Mouse (Mus musculus) megakaryocyte progenitor cell, adult 5-6 weeks (primary cell): ENCODE measurements at regions not wholly inside any gene's neighbourhood (a gene's known extent, or its start where the extent isn't known, plus 50 kb on each side); places are given as distances from the start of the nearest gene placed in this dataset.
"Not testable (repeated sequence)": the region's sequence is repeated elsewhere in the genome, so short reads cannot be mapped to it uniquely, and the experiment has no call there.

Experiments
- ATAC-seq: replicated peaks from 2 replicates; pipeline ENCODE4 v1.8.0; 2016; ENCODE audit warnings: mild to moderate bottlenecking, moderate TSS enrichment, inconsistent platforms; ENCODE audit not compliant: poor library complexity

DNA sequence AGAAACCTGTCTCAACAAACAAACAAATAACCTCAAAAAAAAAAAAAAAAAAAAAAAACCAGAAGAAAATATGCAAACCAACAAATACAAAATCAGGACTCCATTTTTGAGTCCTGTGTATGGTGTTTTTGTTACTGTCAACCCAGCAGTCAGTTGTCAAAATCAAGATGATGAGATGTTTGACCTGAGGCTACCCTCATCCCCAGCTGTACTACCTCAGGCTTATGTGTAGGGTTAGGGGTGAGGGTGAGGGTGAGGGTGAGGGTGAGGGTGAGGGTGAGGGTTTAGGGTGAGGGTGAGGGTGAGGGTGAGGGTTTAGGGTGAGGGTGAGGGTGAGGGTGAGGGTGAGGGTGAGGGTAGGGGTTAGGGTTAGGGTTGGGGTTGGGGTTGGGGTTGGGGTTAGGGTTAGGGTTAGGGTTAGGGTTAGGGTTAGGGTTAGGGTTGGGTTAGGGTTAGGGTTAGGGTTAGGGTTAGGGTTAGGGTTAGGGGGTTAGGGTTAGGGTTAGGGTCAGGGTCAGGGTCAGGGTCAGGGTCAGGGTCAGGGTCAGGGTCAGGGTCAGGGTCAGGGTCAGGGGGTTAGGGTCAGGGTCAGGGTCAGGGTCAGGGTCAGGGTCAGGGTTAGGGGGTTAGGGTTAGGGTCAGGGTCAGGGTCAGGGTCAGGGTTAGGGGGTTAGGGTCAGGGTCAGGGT is 97.0 kb upstream of the Vmn2r87 start:
- ATAC-seq, result peak; percentile 61

DNA sequence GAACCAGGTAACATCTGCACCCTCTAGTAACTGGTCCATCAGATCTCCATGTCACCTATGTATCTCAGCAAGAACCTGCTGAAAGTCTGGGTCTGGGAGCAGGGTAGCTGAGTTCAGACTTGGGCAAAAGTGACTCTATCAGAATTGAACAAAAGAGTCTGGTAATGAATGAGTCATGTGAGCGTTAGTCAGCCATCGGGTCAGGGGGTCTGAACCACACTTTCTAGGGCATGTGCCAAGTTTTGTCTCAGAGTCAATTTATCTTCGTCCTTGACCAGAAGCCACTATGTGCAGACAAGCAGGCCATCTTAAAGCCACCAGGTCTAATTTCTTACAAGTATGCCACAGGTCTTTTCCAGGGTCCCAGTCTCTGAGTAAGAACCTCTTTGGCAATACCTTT is 69.2 kb upstream of the Vmn2r87 start:
- not testable (repeated sequence) for ATAC-seq

DNA sequence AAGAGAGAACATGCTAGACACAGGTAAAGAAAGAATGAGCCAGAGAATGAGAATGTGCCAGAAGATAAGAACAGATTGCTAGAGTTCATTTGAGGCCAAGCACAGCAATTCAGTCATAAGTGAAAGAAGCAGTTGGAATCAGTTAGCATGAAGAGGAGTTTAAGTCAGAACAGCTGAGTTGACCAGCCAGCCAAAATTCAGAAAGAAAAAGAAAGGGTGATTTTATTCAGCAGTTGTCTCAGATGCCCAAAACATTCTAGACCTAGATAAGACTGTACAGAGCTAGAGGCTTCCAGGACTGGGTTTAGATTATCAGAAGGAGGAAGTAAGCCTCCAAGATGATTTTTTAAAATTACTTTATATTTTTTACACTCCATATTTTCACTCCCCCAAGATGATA is 51.4 kb upstream of the Vmn2r87 start:
- peak; percentile 29; the same call in 1 of the 2 replicates for ATAC-seq
